Mouse (Mus musculus): ENCODE measurements around the gene Mrgpra2b. TPM values are rescaled to one million over a fixed set of nuclear protein-coding genes. Genes with fewer than 3 reads are reported as not detected.

Gene Mrgpra2b
- polyA plus RNA-seq (2012; rRNA removed): not detected in 2 replicates

GRCm38 (mm10) chr7:47528762-47529161, at the start of gene Mrgpra2b:
Mrgpra2b (minus strand) TSS chr7:47528862.

GRCm38 (mm10) chr7:47452015-47452414, 76.6 kb downstream of the Mrgpra2b start, which contains the start of gene Mrgpra2a:
Mrgpra2a (minus strand) TSS chr7:47452139.

Other genes with a start within 250 kb of the Mrgpra2b start
- gene Mrgpra1, start 174.6 kb downstream of the Mrgpra2b start, polyA plus RNA-seq (2012; rRNA removed): not detected in 2 replicates
- gene Mrgpra2a, start 76.7 kb downstream of the Mrgpra2b start, polyA plus RNA-seq (2012; rRNA removed): not detected in 2 replicates
- gene Mrgpra3, start 72.5 kb upstream of the Mrgpra2b start, polyA plus RNA-seq (2012; rRNA removed): not detected in 2 replicates

Data from central nervous system, embryonic 11.5 days (tissue).